Mouse (Mus musculus): ENCODE data around the gene Ppp1r7.
"Not testable (repeated sequence)": the region's sequence is repeated elsewhere in the genome, so short reads cannot be mapped to it uniquely, and the experiment has no call there.

Ppp1r7 gene

DNA sequence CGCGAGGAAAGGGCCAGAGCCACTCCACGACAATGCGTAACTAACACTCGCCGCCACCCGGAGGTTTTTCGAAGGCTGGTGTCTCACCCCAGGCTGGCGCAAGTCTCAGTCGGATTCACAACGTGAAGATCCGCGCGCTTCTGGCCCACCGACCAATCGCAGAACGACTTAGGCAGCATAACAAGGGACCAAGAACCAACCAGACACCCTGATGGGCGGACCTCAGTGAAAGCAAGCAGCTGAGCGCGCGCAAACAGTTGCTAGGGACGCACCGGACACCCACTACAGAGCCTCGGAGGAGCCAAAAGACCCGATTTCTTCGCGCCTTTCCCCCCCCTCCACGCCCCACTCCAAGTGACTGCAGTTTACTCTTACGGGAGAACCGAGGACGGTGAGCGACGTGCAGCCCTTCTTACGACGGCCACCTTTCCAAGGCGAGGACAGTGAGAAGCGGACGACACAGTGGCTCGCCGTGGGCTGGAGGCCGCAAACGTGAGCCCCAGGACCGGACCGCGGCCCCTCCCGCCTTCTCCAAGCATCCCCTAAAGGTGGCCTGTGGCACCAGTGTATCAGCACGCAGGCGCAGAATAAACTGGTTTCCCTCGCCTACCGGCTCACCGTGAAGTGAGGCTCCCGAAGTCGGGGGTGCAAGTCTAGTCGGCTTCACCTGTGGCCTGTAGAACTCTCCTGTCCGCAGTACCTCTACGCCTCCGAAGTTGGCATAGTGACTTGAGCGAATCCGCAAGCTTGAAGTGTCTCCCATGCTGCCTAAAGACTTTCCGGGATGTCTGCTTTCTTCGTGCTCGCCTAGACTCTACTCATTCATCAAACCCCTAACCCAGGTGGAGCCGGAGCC lies at the start of gene Ppp1r7, which contains the start of gene Pask:
TSS of gene Ppp1r7 (plus strand) at position 207 of the 856 bp plus-strand sequence.
TSS of gene Pask (minus strand) at position 835 of the 856 bp plus-strand sequence.
- DNase-seq (ENCODE audit: low spot score in 2 of 2), result peak; percentile 94 to 95

DNA sequence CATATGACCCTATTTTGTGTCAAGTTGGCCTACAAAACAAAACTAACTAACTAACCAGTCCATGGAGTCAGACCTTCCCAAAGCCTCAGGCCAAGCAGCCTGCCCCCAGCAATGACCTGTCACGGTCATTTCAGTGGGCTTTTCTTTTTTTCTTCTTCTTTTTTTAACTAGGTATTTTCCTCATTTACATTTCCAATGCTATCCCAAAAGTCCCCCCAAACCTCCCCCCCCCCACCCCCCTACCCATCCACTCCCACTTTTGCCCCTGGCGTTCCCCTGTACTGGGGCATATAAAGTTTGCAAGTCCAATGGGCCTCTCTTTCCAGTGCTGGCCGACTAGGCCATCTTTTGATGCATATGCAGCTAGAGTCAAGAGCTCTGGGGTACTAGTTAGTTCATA lies 48.2 kb upstream of the Ppp1r7 start:
- DNase-seq (ENCODE audit: low spot score in 2 of 2), result not testable (repeated sequence)

- no peak for DNase-seq (ENCODE audit: low spot score in 2 of 2)
Measured at GRCm38 (mm10) chr1:93299791-93300190, 42.9 kb upstream of the Ppp1r7 start.

DNA sequence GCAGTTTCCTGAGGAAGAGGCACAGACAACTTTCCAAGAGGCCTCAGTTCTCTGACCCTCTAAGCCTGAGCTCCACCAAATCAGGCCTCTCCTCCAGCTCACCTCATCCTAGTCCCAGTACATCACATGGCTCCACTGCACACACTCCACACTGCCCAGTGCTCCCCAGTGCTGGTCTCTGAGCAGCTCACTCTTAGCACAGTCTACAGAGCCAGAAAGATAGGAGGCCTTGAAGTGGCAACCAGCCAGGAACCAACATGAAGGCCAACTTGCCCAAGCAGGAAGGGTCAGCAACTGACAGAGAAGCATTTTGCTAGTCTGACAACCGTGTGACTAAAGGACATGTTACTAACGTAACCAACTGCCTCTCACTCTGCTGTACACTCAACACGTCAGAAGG lies 42.1 kb upstream of the Ppp1r7 start:
- DNase-seq (ENCODE audit: low spot score in 2 of 2), result no peak

- peak; percentile 70 to 75 for DNase-seq (ENCODE audit: low spot score in 2 of 2)
Measured at GRCm38 (mm10) chr1:93305581-93306337, 36.9 kb upstream of the Ppp1r7 start, which contains the start of gene Mterf4. TSS of gene Mterf4 (minus strand) at chr1:93305915.

DNA sequence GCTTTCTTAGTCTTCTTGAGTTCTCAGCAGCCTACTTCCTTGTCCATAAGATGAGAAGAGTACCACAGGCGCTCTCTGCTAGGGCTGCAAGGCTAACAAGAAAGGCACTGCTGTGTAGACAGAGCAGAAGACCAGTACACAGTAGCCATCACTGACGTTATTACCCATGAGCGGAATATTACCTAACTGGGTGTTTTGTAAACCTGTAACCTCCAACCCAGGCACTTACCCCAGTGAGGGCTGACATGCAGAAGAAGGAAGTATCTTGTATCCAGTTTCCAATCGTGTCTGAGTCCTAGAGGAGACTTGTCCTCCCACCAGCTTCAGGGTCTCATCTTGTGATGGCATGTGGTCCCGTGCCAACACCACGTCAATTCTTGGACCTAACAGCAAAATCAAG lies 18.7 kb upstream of the Ppp1r7 start:
- DNase-seq (ENCODE audit: low spot score in 2 of 2), result peak in 1 of 2 experiments; percentile 3

DNA sequence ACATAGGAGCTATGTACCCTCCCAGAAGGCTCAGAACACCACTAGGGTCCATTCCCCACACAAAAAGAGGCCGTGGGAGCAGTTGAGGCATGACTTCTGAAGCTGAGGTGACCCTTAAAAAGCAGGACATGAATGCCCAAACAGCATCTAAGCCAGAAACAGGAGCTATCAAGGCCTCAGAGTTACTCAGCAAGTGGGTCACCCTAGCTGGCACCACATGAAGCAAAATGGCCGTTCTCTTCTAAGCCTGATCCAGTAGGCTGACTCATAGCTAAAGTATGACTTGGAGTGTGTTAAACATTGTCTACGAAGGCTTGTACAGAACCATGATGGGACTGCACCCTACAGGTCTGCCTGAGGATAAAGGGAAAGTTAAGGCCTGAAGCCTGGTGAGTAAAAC lies 16.2 kb upstream of the Ppp1r7 start:
- DNase-seq (ENCODE audit: low spot score in 2 of 2), result no peak

- no peak for DNase-seq (ENCODE audit: low spot score in 2 of 2)
Measured at GRCm38 (mm10) chr1:93334621-93335020, 8.0 kb upstream of the Ppp1r7 start.

GRCm38 (mm10) chr1:93343504-93344047 lies 922 bp downstream of the Ppp1r7 start:
- peak; percentile 93 to 95 for DNase-seq (ENCODE audit: low spot score in 2 of 2)

GRCm38 (mm10) chr1:93347176-93347575 lies 4.5 kb downstream of the Ppp1r7 start:
- no peak for DNase-seq (ENCODE audit: low spot score in 2 of 2)

GRCm38 (mm10) chr1:93349701-93350100 lies 7.0 kb downstream of the Ppp1r7 start:
- DNase-seq (ENCODE audit: low spot score in 2 of 2), result no peak

- no peak for DNase-seq (ENCODE audit: low spot score in 2 of 2)
Measured at GRCm38 (mm10) chr1:93352724-93353123, 10.1 kb downstream of the Ppp1r7 start.

- no peak for DNase-seq (ENCODE audit: low spot score in 2 of 2)
Measured at GRCm38 (mm10) chr1:93362661-93363060, 20.0 kb downstream of the Ppp1r7 start.

- peak in 1 of 2 experiments; percentile 4 for DNase-seq (ENCODE audit: low spot score in 2 of 2)
Measured at GRCm38 (mm10) chr1:93365641-93366040, 23.0 kb downstream of the Ppp1r7 start.

DNA sequence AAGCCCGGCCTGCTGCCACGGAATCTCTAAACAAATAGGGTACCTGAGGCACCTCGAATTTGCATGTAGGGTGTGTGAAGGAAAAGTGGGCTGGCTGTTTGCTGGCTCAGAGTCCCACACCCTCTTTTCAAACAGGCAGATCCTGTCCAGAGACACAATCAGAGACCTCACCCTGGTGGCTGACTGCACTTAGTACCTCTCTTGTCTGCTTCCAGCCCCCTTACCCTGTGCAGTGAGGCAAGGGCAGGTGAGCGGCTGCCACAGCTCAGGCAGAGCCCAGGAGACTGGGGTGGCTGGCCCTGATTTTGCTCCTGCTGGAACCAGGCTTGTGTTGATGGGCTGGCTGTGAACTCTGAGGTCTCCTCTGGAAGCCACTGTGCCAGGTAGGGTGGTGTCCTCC lies 31.0 kb downstream of the Ppp1r7 start, which contains the start of gene Ano7:
TSS of gene Ano7 (plus strand) at position 266 of the 400 bp plus-strand sequence.
- DNase-seq (ENCODE audit: low spot score in 2 of 2), result no peak

GRCm38 (mm10) chr1:93377307-93377706 lies 34.7 kb downstream of the Ppp1r7 start:
- no peak for DNase-seq (ENCODE audit: low spot score in 2 of 2)

- DNase-seq (ENCODE audit: low spot score in 2 of 2), result no peak
Measured at GRCm38 (mm10) chr1:93379117-93379516, 36.5 kb downstream of the Ppp1r7 start.

DNA sequence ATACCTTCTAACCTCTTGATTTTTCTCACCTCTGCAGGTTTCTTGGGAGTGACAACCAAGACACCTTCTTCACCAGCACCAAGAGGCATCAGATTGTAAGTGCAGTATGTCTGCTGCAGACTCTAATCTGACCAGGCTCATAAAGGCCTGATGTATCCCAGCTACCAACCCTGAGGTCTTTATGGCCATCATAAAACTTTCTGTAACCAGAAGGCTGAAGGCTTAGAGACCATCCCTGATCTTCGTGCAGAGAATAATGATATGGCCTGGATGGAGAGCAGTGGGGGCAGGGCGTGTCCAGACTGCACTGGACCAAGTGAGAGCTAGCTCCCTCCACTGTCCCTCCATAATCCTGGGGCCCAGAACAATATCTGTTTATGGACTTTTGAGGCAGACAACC lies 44.5 kb downstream of the Ppp1r7 start:
- DNase-seq (ENCODE audit: low spot score in 2 of 2), result no peak

DNA sequence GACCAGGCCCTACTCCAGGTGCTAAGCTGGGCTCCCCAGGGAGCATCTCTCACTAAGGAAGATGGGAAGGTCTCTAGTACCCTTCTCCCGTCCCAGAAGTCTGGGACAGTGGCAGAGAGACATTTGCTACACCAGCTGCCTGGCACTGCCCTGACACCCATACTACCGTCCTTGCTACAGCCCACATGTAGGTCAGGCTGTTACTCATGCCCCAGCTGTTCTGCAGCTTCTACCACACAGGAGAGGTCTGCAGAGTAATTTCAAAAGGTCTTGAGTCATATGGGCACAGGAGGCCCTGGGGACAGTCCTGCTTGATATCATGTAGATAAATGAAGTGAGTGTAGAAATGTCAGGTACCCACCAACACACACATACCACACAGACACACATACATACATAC lies 46.3 kb downstream of the Ppp1r7 start:
- no peak for DNase-seq (ENCODE audit: low spot score in 2 of 2)

DNA sequence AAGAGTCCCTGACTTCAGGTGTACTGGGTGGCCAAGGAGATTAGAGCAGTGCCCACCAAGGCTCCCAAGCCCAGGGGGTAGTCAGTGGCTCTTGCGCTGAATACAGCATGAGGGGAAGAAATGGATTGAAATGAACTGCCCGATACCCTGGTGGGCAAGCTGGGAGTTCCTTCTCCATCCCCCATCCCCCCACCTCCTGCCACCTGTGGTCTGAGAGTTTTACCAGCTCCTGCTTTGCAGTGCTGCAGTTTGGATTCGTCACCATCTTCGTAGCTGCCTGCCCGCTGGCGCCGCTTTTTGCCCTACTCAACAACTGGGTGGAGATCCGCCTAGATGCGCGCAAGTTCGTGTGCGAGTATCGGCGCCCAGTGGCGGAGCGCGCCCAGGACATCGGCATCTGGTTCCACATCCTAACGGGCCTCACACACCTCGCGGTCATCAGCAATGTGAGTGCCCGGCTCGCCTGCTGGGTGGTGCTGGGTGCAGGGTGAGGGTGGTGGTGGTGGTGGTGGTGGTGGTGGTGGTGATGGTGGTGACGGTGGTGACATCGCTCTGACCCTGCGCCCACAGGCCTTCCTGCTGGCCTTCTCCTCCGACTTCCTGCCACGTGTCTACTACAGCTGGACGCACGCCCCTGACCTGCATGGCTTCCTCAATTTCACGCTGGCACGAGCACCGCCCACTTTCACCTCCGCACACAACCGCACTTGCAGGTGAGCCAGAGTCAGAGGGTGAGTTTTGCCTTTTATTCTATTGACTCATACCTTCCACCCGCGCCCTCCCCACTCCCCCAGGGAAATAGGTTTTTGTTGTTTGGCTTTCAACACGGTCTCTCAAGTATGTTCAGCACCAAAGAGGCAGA lies 58.8 kb downstream of the Ppp1r7 start:
- peak; percentile 63 to 67 for DNase-seq (ENCODE audit: low spot score in 2 of 2)

DNA sequence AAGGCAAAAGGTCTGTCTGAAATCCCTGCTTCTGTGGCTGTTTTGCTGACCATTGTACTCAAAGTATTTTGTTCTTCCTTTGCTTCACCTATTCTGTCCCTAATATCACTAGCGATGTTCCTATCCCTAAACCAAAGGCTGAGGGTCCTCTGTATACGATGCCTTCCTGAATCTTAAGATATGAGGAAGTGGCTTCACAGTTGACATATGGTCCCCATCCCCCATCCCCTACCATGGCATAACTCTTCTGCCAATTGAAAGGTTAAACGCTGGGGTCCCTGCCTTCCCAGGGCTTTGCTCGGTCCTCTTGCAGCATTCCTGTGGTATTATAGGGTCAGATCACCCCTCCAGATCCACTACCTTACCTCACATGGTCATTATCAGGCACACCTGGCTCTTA lies 60.7 kb downstream of the Ppp1r7 start:
- DNase-seq (ENCODE audit: low spot score in 2 of 2), result no peak
